Mouse (Mus musculus) limb, embryonic 11.5 days (tissue): ENCODE measurements around the gene Pla1a. TPM values are rescaled to one million over a fixed set of nuclear protein-coding genes. Genes with fewer than 3 reads are reported as not detected.

ENCODE experiments used
- ATAC-seq: fragments of 200-750 bp; cut with Nextera tagmentation; 2 replicates; pipeline ENCODE4 v1.8.0; 2017; ENCODE audit warnings: low read depth; ENCODE audit not compliant: insufficient number of reproducible peaks, low FRiP score, low TSS enrichment
- DNase-seq: peaks from one replicate; pipeline ENCODE4 v3.0.0-alpha.2; 2015; ENCODE audit warnings: low spot score
- H3K27ac ChIP-seq: fragments of 300-500 bp; sonication (generic); replicated peaks from 2 replicates; pipeline ENCODE4 v1.5.1; 2014; ENCODE audit warnings: low read depth, mild to moderate bottlenecking, low read length
- H3K27me3 ChIP-seq: fragments of 300-500 bp; sonication (generic); 2 replicates; pipeline ENCODE4 v1.6.1; 2014; ENCODE audit warnings: mild to moderate bottlenecking, low read length, mixed read lengths; ENCODE audit not compliant: control insufficient read depth, insufficient read depth
- H3K36me3 ChIP-seq: fragments of 300-500 bp; sonication (generic); 2 replicates; pipeline ENCODE4 v1.6.1; 2014; ENCODE audit warnings: mild to moderate bottlenecking, low read length, moderate library complexity, mixed read lengths; ENCODE audit not compliant: control insufficient read depth, insufficient read depth
- H3K4me1 ChIP-seq: fragments of 300-500 bp; sonication (generic); 2 replicates; pipeline ENCODE4 v1.6.1; 2014; ENCODE audit warnings: low read length, mixed read lengths; ENCODE audit not compliant: control insufficient read depth, insufficient read depth
- H3K4me2 ChIP-seq: fragments of 300-500 bp; sonication (generic); 2 replicates; pipeline ENCODE4 v1.6.1; 2014; ENCODE audit warnings: low read depth, mild to moderate bottlenecking, moderate library complexity; ENCODE audit not compliant: severe bottlenecking
- H3K4me3 ChIP-seq: fragments of 300-500 bp; sonication (generic); 2 replicates; pipeline ENCODE4 v1.5.1; 2014; ENCODE audit warnings: low read depth, low read length
- H3K9ac ChIP-seq: fragments of 300-500 bp; sonication (generic); 2 replicates; pipeline ENCODE4 v1.6.1; 2014; ENCODE audit warnings: mild to moderate bottlenecking, low read length
- H3K9me3 ChIP-seq: fragments of 300-500 bp; sonication (generic); 2 replicates; pipeline ENCODE4 v1.6.1; 2016; ENCODE audit warnings: low read length; ENCODE audit not compliant: control insufficient read depth
- WGBS: fragments of 180-500 bp; shearing (Covaris S2); extraction: QIAGEN DNeasy Blood & Tissue Kit; methylation state at CpG from one replicate; pipeline ENCODE4 v1.1.7; 2014; 5-methylcytosine and 5-hydroxymethylcytosine counted together
- polyA plus RNA-seq: library from polyadenylated mRNA; unstranded; fragments of >200 nt; fragmentation: Nextera tagmentation; extraction: Ambion mirVana; gene quantifications from 2 replicates; pipeline ENCODE4 v1.2.1, GENCODE M21; 2014

Gene Pla1a
- polyA plus RNA-seq, 1 experiment from 2014 or later = 0.07 TPM

GRCm38 (mm10) chr16:38463305-38463704 lies 30.4 kb upstream of the Pla1a start:
- no peaks in the 10 kb centered on the region for H3K36me3 ChIP-seq
- WGBS = 89% methylated on average over 5 of the region's 5 CpGs
- no peaks in the 10 kb centered on the region for H3K9me3 ChIP-seq
- no peak overlapping the region for H3K27ac ChIP-seq
- no peak overlapping the region for H3K4me2 ChIP-seq
- no peaks in the 10 kb centered on the region for H3K27me3 ChIP-seq
- DNase-seq (no peak), ATAC-seq (no peak)
- H3K4me3 ChIP-seq = no peak overlapping the region
- H3K4me1 ChIP-seq = no peaks in the 10 kb centered on the region
- no peak overlapping the region for H3K9ac ChIP-seq

GRCm38 (mm10) chr16:38462161-38462560 lies 29.2 kb upstream of the Pla1a start:
- no peak overlapping the region for H3K9ac ChIP-seq
- DNase-seq (no peak), ATAC-seq (no peak)
- 84% methylated on average over 7 of the region's 7 CpGs for WGBS
- no peak overlapping the region for H3K27ac ChIP-seq
- no peaks in the 10 kb centered on the region for H3K36me3 ChIP-seq
- H3K4me1 ChIP-seq = no peaks in the 10 kb centered on the region
- H3K27me3 ChIP-seq = no peaks in the 10 kb centered on the region
- H3K9me3 ChIP-seq = no peaks in the 10 kb centered on the region
- no peak overlapping the region for H3K4me2 ChIP-seq
- H3K4me3 ChIP-seq = no peak overlapping the region

- ATAC-seq (no peak), DNase-seq (no peak)
- no peak overlapping the region for H3K4me3 ChIP-seq
- H3K9me3 ChIP-seq = no peaks in the 10 kb centered on the region
- H3K27ac ChIP-seq = no peak overlapping the region
- no peaks in the 10 kb centered on the region for H3K36me3 ChIP-seq
- no peaks in the 10 kb centered on the region for H3K4me1 ChIP-seq
- no peak overlapping the region for H3K4me2 ChIP-seq
- no peaks in the 10 kb centered on the region for H3K27me3 ChIP-seq
- H3K9ac ChIP-seq = no peak overlapping the region
- 85% methylated on average over 8 of the region's 8 CpGs for WGBS
These were observed 28.8 kb upstream of the Pla1a start for GRCm38 (mm10) chr16:38461749-38462148.

- H3K4me3 ChIP-seq = no peak overlapping the region
- H3K4me1 ChIP-seq = no peaks in the 10 kb centered on the region
- H3K4me2 ChIP-seq = no peak overlapping the region
- no peaks in the 10 kb centered on the region for H3K27me3 ChIP-seq
- no peak for DNase-seq
- H3K36me3 ChIP-seq = no peaks in the 10 kb centered on the region
- no peaks in the 10 kb centered on the region for H3K9me3 ChIP-seq
- 90% methylated on average over 4 of the region's 4 CpGs for WGBS
- ATAC-seq = no peak
- H3K27ac ChIP-seq = no peak overlapping the region
- H3K9ac ChIP-seq = no peak overlapping the region
These were observed 27.0 kb upstream of the Pla1a start for GRCm38 (mm10) chr16:38459990-38460389.

- Histone ChIP-seq H3K27ac (no peak overlapping the region), H3K9ac (no peak overlapping the region), H3K4me1 (no peaks in the 10 kb centered on the region), H3K9me3 (no peaks in the 10 kb centered on the region), H3K4me3 (no peak overlapping the region), H3K27me3 (no peaks in the 10 kb centered on the region), H3K36me3 (no peaks in the 10 kb centered on the region), H3K4me2 (no peak overlapping the region)
- DNase-seq = no peak
- WGBS = 71% methylated on average over 6 of the region's 6 CpGs
- no peak for ATAC-seq
These were observed 25.8 kb upstream of the Pla1a start for GRCm38 (mm10) chr16:38458600-38459280.

GRCm38 (mm10) chr16:38456812-38457567 lies 24.0 kb upstream of the Pla1a start:
- Histone ChIP-seq H3K9ac (no peak overlapping the region), H3K36me3 (no peaks in the 10 kb centered on the region), H3K27me3 (no peaks in the 10 kb centered on the region), H3K27ac (no peak overlapping the region), H3K4me3 (no peak overlapping the region), H3K4me2 (no peak overlapping the region), H3K4me1 (peaks cover 3% of the 10 kb centered on the region; the same call in 1 of the 2 replicates), H3K9me3 (no peaks in the 10 kb centered on the region)
- DNase-seq (no peak), ATAC-seq (no peak)
- WGBS = 56% methylated on average over 11 of the region's 11 CpGs

- DNase-seq = no peak
- Histone ChIP-seq H3K27ac (no peak within 1 kb of the TSS), H3K4me2 (no peak within 1 kb of the TSS), H3K4me3 (no peak within 1 kb of the TSS), H3K36me3 (no peaks in the 10 kb centered on the region), H3K9me3 (no peaks in the 10 kb centered on the region), H3K9ac (no peak within 1 kb of the TSS), H3K4me1 (peaks cover 3% of the 10 kb centered on the region; the same call in 1 of the 2 replicates), H3K27me3 (no peaks in the 10 kb centered on the region)
- WGBS = 77% methylated on average over 16 of the region's 17 CpGs
- no peak for ATAC-seq
These were observed 22.8 kb upstream of the Pla1a start, which contains the start of gene Cd80 for GRCm38 (mm10) chr16:38455511-38456418. TSS of gene Cd80 (plus strand) at chr16:38455561.
